Mouse (Mus musculus) myocyte (in vitro differentiated cells): ENCODE results near the gene Ncoa1.

Experiments used
- CEBPB ChIP-seq: IDR thresholded peaks from 2 replicates; pipeline ENCODE4 v1.6.1; 2011; ENCODE audit warnings: mild to moderate bottlenecking, moderate library complexity; ENCODE audit not compliant: poor library complexity, insufficient read depth, severe bottlenecking
- POLR2A ChIP-seq: IDR thresholded peaks from one replicate; pipeline ENCODE4 v1.6.1; 2011; ENCODE audit warnings: low read depth, mild to moderate bottlenecking, control low read depth, moderate library complexity; ENCODE audit not compliant: insufficient read length
- REST ChIP-seq: IDR thresholded peaks from one replicate; pipeline ENCODE4 v1.6.1; 2011; ENCODE audit warnings: mild to moderate bottlenecking, control low read depth, moderate library complexity; ENCODE audit not compliant: insufficient read depth, insufficient read length
- SRF ChIP-seq: IDR thresholded peaks from one replicate; pipeline ENCODE4 v1.6.1; 2011; ENCODE audit warnings: low read depth; ENCODE audit not compliant: control insufficient read depth, insufficient read length
- TCF12 ChIP-seq: IDR thresholded peaks from one replicate; pipeline ENCODE4 v1.6.1; 2011; ENCODE audit warnings: mild to moderate bottlenecking, control low read depth; ENCODE audit not compliant: poor library complexity, insufficient read depth, severe bottlenecking

GRCm38 (mm10) chr12:4479171-4479881 lies 2.3 kb upstream of the Ncoa1 start:
- TF ChIP-seq REST = no peak
- no peak for TF ChIP-seq CEBPB
- no peak for TF ChIP-seq POLR2A
- TF ChIP-seq TCF12 = no peak
- TF ChIP-seq SRF = no peak
